Mouse (Mus musculus) natural killer cell, adult 2 months (primary cell): ENCODE measurements at regions not wholly inside any gene's neighbourhood (a gene's known extent, or its start where the extent isn't known, plus 50 kb on each side); places are given as distances from the start of the nearest gene placed in this dataset.

Experiments used
- DNase-seq, 2 experiments: peaks; one replicate each; pipeline ENCODE4 v3.0.0; 2022; ENCODE audit warnings: low spot score in 2 of 2

- no peak for DNase-seq
Measured at GRCm38 (mm10) chr7:129814149-129814860, 222.6 kb downstream of the Wdr11 start.

GRCm38 (mm10) chr7:129818833-129819232, 227.2 kb downstream of the Wdr11 start:
- DNase-seq: no peak

- DNase-seq: no peak
Measured at GRCm38 (mm10) chr7:129819651-129820050, 228.0 kb downstream of the Wdr11 start.

- no peak for DNase-seq
Measured at GRCm38 (mm10) chr7:129828970-129829369, 237.3 kb downstream of the Wdr11 start.

GRCm38 (mm10) chr7:129832830-129833229, 241.2 kb downstream of the Wdr11 start:
- DNase-seq: no peak

- no peak for DNase-seq
Measured at GRCm38 (mm10) chr7:129842303-129843122, 250.8 kb downstream of the Wdr11 start.

GRCm38 (mm10) chr7:129847136-129847535, 255.5 kb downstream of the Wdr11 start:
- DNase-seq: no peak

GRCm38 (mm10) chr7:129853596-129853995, 261.9 kb downstream of the Wdr11 start:
- DNase-seq: no peak

- DNase-seq: no peak
Measured at GRCm38 (mm10) chr7:129854942-129855341, 263.3 kb downstream of the Wdr11 start.

GRCm38 (mm10) chr7:129862966-129863365, 271.3 kb downstream of the Wdr11 start:
- DNase-seq: no peak

- DNase-seq: no peak
Measured at GRCm38 (mm10) chr7:129865536-129865935, 273.9 kb downstream of the Wdr11 start.

- no peak for DNase-seq
Measured at GRCm38 (mm10) chr7:129872208-129872790, 280.6 kb downstream of the Wdr11 start.

GRCm38 (mm10) chr7:129876202-129876851, 284.7 kb downstream of the Wdr11 start:
- DNase-seq: no peak

GRCm38 (mm10) chr7:129876852-129877223, 285.2 kb downstream of the Wdr11 start:
- no peak for DNase-seq

- DNase-seq: no peak
Measured at GRCm38 (mm10) chr7:129896291-129896690, 304.6 kb downstream of the Wdr11 start.

GRCm38 (mm10) chr7:129897511-129897910, 305.8 kb downstream of the Wdr11 start:
- no peak for DNase-seq

- no peak for DNase-seq
Measured at GRCm38 (mm10) chr7:129902256-129902655, 310.6 kb downstream of the Wdr11 start.

- DNase-seq: no peak
Measured at GRCm38 (mm10) chr7:129903126-129903525, 311.5 kb downstream of the Wdr11 start.

- DNase-seq: no peak
Measured at GRCm38 (mm10) chr7:129906131-129906530, 314.5 kb downstream of the Wdr11 start.

- DNase-seq: no peak
Measured at GRCm38 (mm10) chr7:129908826-129909225, 317.2 kb downstream of the Wdr11 start.

GRCm38 (mm10) chr7:129909730-129910129, 318.1 kb downstream of the Wdr11 start:
- DNase-seq: no peak

- DNase-seq: no peak
Measured at GRCm38 (mm10) chr7:129910826-129911225, 319.2 kb downstream of the Wdr11 start.
